Mouse (Mus musculus) CD4-positive, CD25-positive, alpha-beta regulatory T cell, adult 9 weeks (primary cell): Measurements from ENCODE around the gene Il17f. TPM values are rescaled to one million over a fixed set of nuclear protein-coding genes. Genes with fewer than 3 reads are reported as not detected.

Experiments
- polyA plus RNA-seq: library from polyadenylated mRNA; unstranded; fragments of 100-300 nt; shearing (Covaris generic); gene quantifications from one replicate; pipeline ENCODE4 v1.2.1, GENCODE M21; 2017

The Il17f gene
- not detected for polyA plus RNA-seq

GRCm38 (mm10) chr1:20790517-20790916 is at the start of gene Il17f:
Gene Il17f, minus strand, starts transcription at chr1:20790617.

GRCm38 (mm10) chr1:20819771-20820605 is 29.6 kb upstream of the Il17f start, which contains the start of gene Mcm3:
Gene Mcm3, minus strand, starts transcription at chr1:20820312.

GRCm38 (mm10) chr1:20730903-20731302 is 59.5 kb downstream of the Il17f start, which contains the start of gene Il17a:
Gene Il17a, plus strand, starts transcription at chr1:20730905.

Other genes starting within 250 kb of the Il17f start
- gene Pkhd1, start 172.6 kb downstream of the Il17f start, polyA plus RNA-seq: not detected
- gene Il17a, start 59.7 kb downstream of the Il17f start, polyA plus RNA-seq: not detected
- gene Mcm3, start 29.7 kb upstream of the Il17f start, polyA plus RNA-seq: 57.8 TPM
- gene Paqr8, start 100.0 kb upstream of the Il17f start, polyA plus RNA-seq: 9.8 TPM
- gene Efhc1, start 161.0 kb upstream of the Il17f start, polyA plus RNA-seq: 0.33 TPM